Mouse (Mus musculus) MEL (cell line): ENCODE results near the gene Chd9. TPM values are rescaled to one million over a fixed set of nuclear protein-coding genes. Genes with fewer than 3 reads are reported as not detected.
A peak's percentile ranks its signal among the peaks of the same experiment; 100 is the strongest.

Source experiments
- DNase-seq: peaks from one replicate; pipeline ENCODE4 v3.0.0; 2011; ENCODE audit warnings: low read depth, low spot score
- H3K27ac ChIP-seq: 2 replicates; pipeline ENCODE4 v1.5.1; 2012; ENCODE audit warnings: low read depth, mild to moderate bottlenecking, control low read depth, low read length, moderate library complexity; ENCODE audit not compliant: control insufficient read depth
- H3K27me3 ChIP-seq, 2 experiments: fragments of 150-350 bp in 1 of 2; sonication (generic) in 1 of 2; 2 replicates each; pipeline ENCODE4 v1.6.1; 2012; ENCODE audit warnings: low read length in 2 of 2, mild to moderate bottlenecking in 2 of 2, improper control_type of control experiment in 1 of 2, moderate library complexity in 1 of 2; ENCODE audit not compliant: insufficient read depth in 2 of 2, control insufficient read depth in 1 of 2
- H3K36me3 ChIP-seq, 2 experiments: 2 replicates each; pipeline ENCODE4 v1.6.1; 2012 to 2014; ENCODE audit warnings: low read length in 2 of 2, improper control_type of control experiment in 1 of 2, inconsistent platforms in 1 of 2, mild to moderate bottlenecking in 1 of 2; ENCODE audit not compliant: insufficient read depth in 2 of 2, control insufficient read depth in 1 of 2
- H3K4me1 ChIP-seq, 2 experiments: fragments of 150-350 bp in 1 of 2; sonication (generic) in 1 of 2; 2 replicates each; pipeline ENCODE4 v1.6.1; 2012; ENCODE audit warnings: low read length in 2 of 2, improper control_type of control experiment in 1 of 2, mild to moderate bottlenecking in 1 of 2; ENCODE audit not compliant: insufficient read depth in 2 of 2, control insufficient read depth in 1 of 2
- H3K4me3 ChIP-seq, 2 experiments: fragments of 150-350 bp in 1 of 2; sonication (generic) in 1 of 2; 2 replicates each; pipeline ENCODE4 v1.5.1; 2012; ENCODE audit warnings: low read depth in 2 of 2, low read length in 2 of 2, mild to moderate bottlenecking in 2 of 2, moderate library complexity in 2 of 2, control low read depth in 1 of 2, improper control_type of control experiment in 1 of 2; ENCODE audit not compliant: control insufficient read depth in 1 of 2, insufficient read depth in 1 of 2
- H3K79me2 ChIP-seq: 2 replicates; pipeline ENCODE4 v1.6.1; 2012; ENCODE audit warnings: mild to moderate bottlenecking, low read length, moderate library complexity; ENCODE audit not compliant: control insufficient read depth, poor library complexity, insufficient read depth
- H3K9ac ChIP-seq: 2 replicates; pipeline ENCODE4 v1.6.1; 2012; ENCODE audit warnings: low read depth, mild to moderate bottlenecking, control low read depth, low read length, moderate library complexity; ENCODE audit not compliant: control insufficient read depth, poor library complexity, severe bottlenecking
- H3K9me3 ChIP-seq: fragments of 150-350 bp; sonication (generic); replicated peaks from 2 replicates; pipeline ENCODE4 v1.6.1; 2012; ENCODE audit warnings: mild to moderate bottlenecking, low read length, improper control_type of control experiment, moderate library complexity; ENCODE audit not compliant: insufficient read depth
- CTCF ChIP-seq, 3 experiments: IDR thresholded peaks in 2 of 3; conservative IDR thresholded peaks in 1 of 3; 2 replicates each; pipeline ENCODE4 v1.5.1; 2011 to 2012; ENCODE audit warnings: low read length in 3 of 3, low read depth in 2 of 3, mild to moderate bottlenecking in 2 of 3, improper control_type of control experiment in 1 of 3, inconsistent platforms in 1 of 3, mixed read lengths in 1 of 3, moderate library complexity in 1 of 3; ENCODE audit not compliant: control insufficient read depth in 1 of 3, insufficient read depth in 1 of 3, poor library complexity in 1 of 3, severe bottlenecking in 1 of 3
- E2F4 ChIP-seq: IDR thresholded peaks from 2 replicates; pipeline ENCODE4 v1.6.1; 2011; ENCODE audit warnings: low read depth, low read length, improper control_type of control experiment, borderline replicate concordance
- MEF2A ChIP-seq: IDR thresholded peaks from 2 replicates; pipeline ENCODE4 v1.6.1; 2014; ENCODE audit warnings: low read depth, mild to moderate bottlenecking, inconsistent platforms, low read length, improper control_type of control experiment; ENCODE audit not compliant: poor library complexity, insufficient replicate concordance, severe bottlenecking; ENCODE audit errors: extremely low read depth
- MXI1 ChIP-seq: IDR thresholded peaks from 2 replicates; pipeline ENCODE4 v1.6.1; 2011; ENCODE audit warnings: mild to moderate bottlenecking, low read depth, low read length, improper control_type of control experiment
- MYC ChIP-seq: IDR thresholded peaks from 2 replicates; pipeline ENCODE4 v1.6.1; 2011; ENCODE audit warnings: low read depth, mild to moderate bottlenecking, low read length, improper control_type of control experiment, moderate library complexity
- POLR2A ChIP-seq, 2 experiments: IDR thresholded peaks; 2 replicates each; pipeline ENCODE4 v1.6.1; 2011 to 2012; ENCODE audit warnings: low read length in 2 of 2, mild to moderate bottlenecking in 2 of 2, control low read depth in 1 of 2, improper control_type of control experiment in 1 of 2, low read depth in 1 of 2, moderate library complexity in 1 of 2; ENCODE audit not compliant: control insufficient read depth in 1 of 2, insufficient read depth in 1 of 2, poor library complexity in 1 of 2
- POLR2AphosphoS5 ChIP-seq: IDR thresholded peaks from 2 replicates; pipeline ENCODE4 v1.6.1; 2012; ENCODE audit warnings: low read depth, borderline replicate concordance, mild to moderate bottlenecking, inconsistent platforms, low read length, moderate library complexity, mixed read lengths
- RAD21 ChIP-seq: IDR thresholded peaks from 2 replicates; pipeline ENCODE4 v1.6.1; 2011; ENCODE audit warnings: mild to moderate bottlenecking, low read depth, low read length, improper control_type of control experiment
- SIN3A ChIP-seq: IDR thresholded peaks from 2 replicates; pipeline ENCODE4 v1.6.1; 2012; ENCODE audit warnings: low read length, improper control_type of control experiment, inconsistent platforms
- SMC3 ChIP-seq: IDR thresholded peaks from 2 replicates; pipeline ENCODE4 v1.6.1; 2011; ENCODE audit warnings: low read depth, low read length, improper control_type of control experiment
- TCF12 ChIP-seq: IDR thresholded peaks from 2 replicates; pipeline ENCODE4 v1.6.1; 2014; ENCODE audit warnings: low read depth, mild to moderate bottlenecking, inconsistent platforms, low read length, improper control_type of control experiment, moderate library complexity
- USF1 ChIP-seq: IDR thresholded peaks from 2 replicates; pipeline ENCODE4 v1.6.1; 2014; ENCODE audit warnings: low read depth, mild to moderate bottlenecking, inconsistent platforms, low read length, improper control_type of control experiment, moderate library complexity
- USF2 ChIP-seq, 2 experiments: IDR thresholded peaks; 2 replicates each; pipeline ENCODE4 v1.6.1; 2011 to 2012; ENCODE audit warnings: improper control_type of control experiment in 2 of 2, low read length in 2 of 2, borderline replicate concordance in 1 of 2, inconsistent platforms in 1 of 2, low read depth in 1 of 2, mild to moderate bottlenecking in 1 of 2; ENCODE audit not compliant: insufficient read depth in 1 of 2
- ZC3H11A ChIP-seq: IDR thresholded peaks from 2 replicates; pipeline ENCODE4 v1.6.1; 2012; ENCODE audit warnings: low read depth, mild to moderate bottlenecking, inconsistent platforms, low read length, improper control_type of control experiment
- ZNF384 ChIP-seq: IDR thresholded peaks from 2 replicates; pipeline ENCODE4 v1.6.1; 2012; ENCODE audit warnings: low read depth, mild to moderate bottlenecking, inconsistent platforms, low read length, improper control_type of control experiment
- polyA plus RNA-seq, 2 experiments: library from polyadenylated mRNA; stranded (reverse) in 1 of 2; unstranded in 1 of 2; fragments of >175 nt in 1 of 2; fragments of >200 nt in 1 of 2; gene quantifications; 2 replicates each; pipeline versions ENCODE4 v1.2.1 to v1.2.4; 2012; ENCODE audit warnings: low replicate concordance in 2 of 2, low read depth in 1 of 2; ENCODE audit not compliant: insufficient read length in 2 of 2, insufficient read depth in 1 of 2, missing spikeins in 1 of 2
- total RNA-seq: library from RNA; depleted of rRNA; stranded (reverse); fragments of 300-350 nt; gene quantifications from 2 replicates; pipeline ENCODE4 v1.2.3, GENCODE M21; 2012

Chd9 gene
- total and polyA plus RNA-seq, 3 experiments: 5.9 to 87.4 (median 40.3) TPM

GRCm38 (mm10) chr8:90934786-90935185, 106.6 kb downstream of the Chd9 start:
- Histone ChIP-seq H3K4me3 (no peak overlapping the region), H3K27ac (no peak overlapping the region), H3K36me3 (no peaks in the 10 kb centered on the region; a peak in 2 of 4 replicates), H3K4me1 (no peaks in the 10 kb centered on the region; a peak in 1 of 4 replicates), H3K9me3 (no peaks in the 10 kb centered on the region), H3K9ac (no peak overlapping the region), H3K27me3 (no peaks in the 10 kb centered on the region), H3K79me2 (no peaks in the 10 kb centered on the region)
- no peak for DNase-seq
- TF ChIP-seq MXI1 (no peak), SIN3A (no peak), POLR2A (IDR thresholded peaks at IDR 0.05; ENCODE audit: control insufficient read depth in 1 of 2, insufficient read depth in 1 of 2, low read depth in 1 of 2, low read length in 2 of 2, poor library complexity in 1 of 2) (no peak), E2F4 (no peak), TCF12 (no peak), MEF2A (no peak), USF2 (IDR thresholded peaks at IDR 0.05; ENCODE audit: borderline replicate concordance in 1 of 2, insufficient read depth in 1 of 2, low read depth in 1 of 2, low read length in 2 of 2) (no peak), RAD21 (no peak), USF1 (no peak), ZNF384 (no peak)

GRCm38 (mm10) chr8:90936840-90937239, 108.7 kb downstream of the Chd9 start:
- Histone ChIP-seq H3K9ac (no peak overlapping the region), H3K4me3 (no peak overlapping the region), H3K27me3 (no peaks in the 10 kb centered on the region), H3K36me3 (peaks cover 0 to 10% of the 10 kb centered on the region in 2 experiments; a peak in 3 of 4 replicates), H3K9me3 (no peaks in the 10 kb centered on the region), H3K79me2 (no peaks in the 10 kb centered on the region), H3K27ac (no peak overlapping the region), H3K4me1 (peaks cover 0 to 3% of the 10 kb centered on the region in 2 experiments; a peak in 1 of 4 replicates)
- peak; percentile 61 for DNase-seq
- TF ChIP-seq CTCF (IDR thresholded peaks at IDR 0.05 in 2 of 3, conservative IDR thresholded peaks at IDR 0.05 in 1 of 3; ENCODE audit: control insufficient read depth in 1 of 3, insufficient read depth in 1 of 3, low read depth in 2 of 3, low read length in 3 of 3, poor library complexity in 1 of 3, severe bottlenecking in 1 of 3) (peak in 2 of 3 experiments; percentile 51 to 68; a peak in 4 of 6 replicates), ZC3H11A (0 out of 2 replicates have a peak, but pooled peaks have one; percentile 27), RAD21 (peak; percentile 30), MYC (0 out of 2 replicates have a peak, but pooled peaks have one; percentile 21), SMC3 (peak; percentile 59), POLR2AphosphoS5 (no peak), SIN3A (no peak)
